In the genomic region with DNA sequence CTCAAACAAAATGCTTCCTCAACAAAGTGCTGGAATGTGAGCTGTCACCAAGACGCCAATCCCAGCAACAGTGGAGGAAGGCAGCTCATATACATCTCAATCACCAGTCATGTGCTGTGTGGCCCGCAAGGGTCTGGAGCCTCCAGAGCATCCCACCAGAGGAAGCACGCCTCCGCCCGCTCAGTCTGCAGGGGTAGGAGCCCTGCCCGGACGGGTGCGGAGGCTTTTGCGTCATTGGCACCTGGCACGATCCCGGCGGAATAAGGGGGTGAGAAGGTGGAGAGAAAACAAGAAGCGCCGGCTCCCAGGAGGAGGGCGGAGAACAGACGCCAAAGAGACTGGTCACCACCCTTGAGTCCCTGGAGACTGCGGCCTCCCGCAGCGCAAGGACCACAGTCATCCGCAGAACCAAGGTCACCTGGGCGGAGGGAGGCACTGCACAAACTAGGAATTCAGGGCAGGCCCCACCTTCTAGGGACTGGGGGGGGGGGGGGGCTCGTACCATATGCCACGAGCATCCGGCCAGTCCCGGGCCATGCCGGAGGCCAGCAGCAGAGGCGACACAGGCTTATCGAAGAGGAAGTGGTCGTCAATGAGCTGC, we compare ENCODE assay signal across 8 mouse cellular contexts. TPM values are rescaled to one million over a fixed set of nuclear protein-coding genes. Genes with fewer than 3 reads are reported as not detected.
A peak's percentile ranks its signal among the peaks of the same experiment; 100 is the strongest.
DNase-seq lines count a peak whose midpoint lies in the region; ATAC-seq lines count a peak whose summit lies in the region.

No protein-coding gene starts in this region.

- H3K4me3 ChIP-seq in macrophage (ENCODE audit: inconsistent target): peak overlapping the region; percentile 73; the same call in 1 of the 2 replicates

- H3K79me2 ChIP-seq in macrophage (ENCODE audit: inconsistent target): peaks cover 22% of the 10 kb centered on the region

- 62% methylated on average over 29 of the region's 29 CpGs for WGBS in macrophage (ENCODE audit: missing documents)

- peak overlapping the region; percentile 86; the same call in 1 of the 2 replicates for H3K27ac ChIP-seq in macrophage

- H3K36me3 ChIP-seq in macrophage (ENCODE audit: inconsistent target): no peaks in the 10 kb centered on the region

- 0 out of 2 replicates have a peak, but pooled peaks have one; percentile 13 for ATAC-seq in granulocyte monocyte progenitor cell, adult 5-6 weeks (replicated peaks; ENCODE audit: poor library complexity, severe bottlenecking)

- DNase-seq in kidney, adult 18-20 months: peak; percentile 43
- no peak for DNase-seq in kidney, adult 9 months
- DNase-seq in cerebellum, adult 18-20 months: peak; percentile 84 to 87
- DNase-seq in kidney, postnatal 10 days: peak; percentile 53
- peak; percentile 68 for DNase-seq in yolk sac, embryonic 10.5 days (ENCODE audit: low spot score)
- DNase-seq in MN1 (ENCODE audit: low spot score): no peak

RNA-seq across cellular contexts. Expression of a gene that starts 1.7 kb away (rescaled TPM):
- 4.2 TPM in 1 of 2 replicates, not detected in the other for total RNA-seq in granulocyte monocyte progenitor cell, adult 5-6 weeks (2014; fragmentation: Nextera tagmentation)
- 0.57 and 1.4 TPM in 2 replicates for total RNA-seq in granulocyte monocyte progenitor cell, adult 5-6 weeks (2017)
- total RNA-seq in macrophage (2018; cell fraction: chromatin; rRNA removed): 100 to 1,000 TPM in 5 of 26 experiments, 10 to 100 TPM in 18, 1 to 10 TPM in 3; 3.7 to 154 (median 33.6) TPM
- 100 to 1,000 TPM; 119 to 258 (median 181) TPM for total RNA-seq in macrophage (2018; cell fraction: cytosol; rRNA removed)
- 100 to 1,000 TPM in 7 of 26 experiments, 10 to 100 TPM in 19; 17.8 to 207 (median 69.1) TPM for total RNA-seq in macrophage (2018; cell fraction: nucleus; rRNA removed)
- 135 to 330 TPM (median 190 TPM) in 3 replicates for polyA plus RNA-seq in macrophage (2018)

RNA-seq across cellular contexts. Expression of a gene that starts 7.4 kb away (rescaled TPM):
- 18.6 and 21.9 TPM in 2 replicates for total RNA-seq in granulocyte monocyte progenitor cell, adult 5-6 weeks (2014; fragmentation: Nextera tagmentation)
- total RNA-seq in granulocyte monocyte progenitor cell, adult 5-6 weeks (2017): 10.0 and 10.1 TPM in 2 replicates
- 10 to 100 TPM in 4 of 26 experiments, 1 to 10 TPM in 22; 1.3 to 13.3 (median 5.5) TPM for total RNA-seq in macrophage (2018; cell fraction: chromatin; rRNA removed)
- 1 to 10 TPM; 2.4 to 8.1 (median 4.7) TPM for total RNA-seq in macrophage (2018; cell fraction: cytosol; rRNA removed)
- 10 to 100 TPM in 3 of 26 experiments, 1 to 10 TPM in 23; 1.4 to 22.2 (median 4.6) TPM for total RNA-seq in macrophage (2018; cell fraction: nucleus; rRNA removed)
- 3.4 to 25.1 TPM (median 4.4 TPM) in 3 replicates for polyA plus RNA-seq in macrophage (2018)

RNA-seq across cellular contexts. Expression of a gene that starts 42.6 kb away (rescaled TPM):
- 28.0 and 32.0 TPM in 2 replicates for total RNA-seq in granulocyte monocyte progenitor cell, adult 5-6 weeks (2014; fragmentation: Nextera tagmentation)
- total RNA-seq in granulocyte monocyte progenitor cell, adult 5-6 weeks (2017): 33.3 and 41.2 TPM in 2 replicates
- 10 to 100 TPM in 5 of 26 experiments, 1 to 10 TPM in 21; 1.9 to 11.0 (median 6.1) TPM for total RNA-seq in macrophage (2018; cell fraction: chromatin; rRNA removed)
- total RNA-seq in macrophage (2018; cell fraction: cytosol; rRNA removed): 10 to 100 TPM; 10.4 to 21.8 (median 16.3) TPM
- 10 to 100 TPM in 16 of 26 experiments, 1 to 10 TPM in 10; 6.3 to 21.7 (median 11.4) TPM for total RNA-seq in macrophage (2018; cell fraction: nucleus; rRNA removed)
- 17.0 to 24.0 TPM (median 23.4 TPM) in 3 replicates for polyA plus RNA-seq in macrophage (2018)

RNA-seq across cellular contexts. Expression of a gene that starts 42.6 kb away (rescaled TPM):
- total RNA-seq in granulocyte monocyte progenitor cell, adult 5-6 weeks (2014; fragmentation: Nextera tagmentation): 49.6 and 51.3 TPM in 2 replicates
- 57.2 and 60.9 TPM in 2 replicates for total RNA-seq in granulocyte monocyte progenitor cell, adult 5-6 weeks (2017)
- 10 to 100 TPM in 19 of 26 experiments, 1 to 10 TPM in 7; 5.3 to 34.1 (median 17.7) TPM for total RNA-seq in macrophage (2018; cell fraction: chromatin; rRNA removed)
- total RNA-seq in macrophage (2018; cell fraction: cytosol; rRNA removed): 10 to 100 TPM; 20.9 to 34.0 (median 27.7) TPM
- total RNA-seq in macrophage (2018; cell fraction: nucleus; rRNA removed): 10 to 100 TPM in 14 of 26 experiments, 1 to 10 TPM in 12; 4.4 to 26.4 (median 12.6) TPM
- 25.8 to 45.9 TPM (median 27.0 TPM) in 3 replicates for polyA plus RNA-seq in macrophage (2018)

Comparison
In these comparisons a context has a peak if more than half of its experiments do, and no peak if none do; other contexts are left out.
1. DNase-seq: peak in kidney, adult 18-20 months (single experiment), cerebellum, adult 18-20 months (2 of 2), kidney, postnatal 10 days (single experiment) and yolk sac, embryonic 10.5 days (single experiment); none in kidney, adult 9 months (single experiment) and MN1 (single experiment).